Mouse (Mus musculus) urinary bladder, postnatal 4 days (tissue): ENCODE measurements around the gene Smg6.
A peak's percentile ranks its signal among the peaks of the same experiment; 100 is the strongest.

ENCODE experiments used
- DNase-seq, 2 experiments: peaks; one replicate each; pipeline ENCODE4 v3.0.0; 2021 to 2022; ENCODE audit warnings: low spot score in 2 of 2

Smg6 gene

DNA sequence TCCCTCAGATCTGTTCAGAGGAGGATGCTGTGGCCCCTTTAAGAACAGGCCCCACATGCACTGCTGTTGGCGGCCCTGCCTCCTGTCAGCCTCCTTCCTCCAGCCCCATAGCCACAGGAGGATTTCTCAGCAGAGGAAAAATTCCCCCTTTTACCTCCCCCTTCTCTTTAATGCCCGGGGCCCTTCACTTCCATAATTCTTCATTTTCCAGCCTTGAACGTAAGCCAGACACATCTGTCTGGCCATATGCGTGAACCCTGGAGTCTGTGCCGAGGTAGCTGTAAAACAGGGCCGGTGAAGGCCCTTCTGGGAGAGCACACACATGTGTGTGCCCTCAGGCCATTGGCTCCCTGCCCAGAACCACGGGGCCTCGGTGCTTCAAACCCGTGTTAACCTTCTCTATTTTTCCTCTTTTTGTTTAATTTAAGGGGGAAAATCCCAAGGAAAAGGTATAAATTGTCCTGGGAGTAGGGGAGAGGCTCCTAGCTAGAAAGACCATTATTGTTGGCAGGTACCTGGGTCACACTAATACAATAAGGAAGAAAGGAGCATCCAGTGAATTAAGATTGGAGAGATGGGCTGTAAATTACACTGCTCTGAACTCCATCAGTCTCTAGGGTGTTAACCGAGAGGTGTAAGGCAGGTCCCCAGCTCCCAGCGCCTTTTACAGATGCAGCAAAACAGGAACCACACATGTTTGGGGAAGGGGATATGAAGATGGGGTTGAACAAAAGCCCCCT lies 221.7 kb downstream of the Smg6 start:
- peak in 1 of 2 experiments; percentile 61 for DNase-seq

DNA sequence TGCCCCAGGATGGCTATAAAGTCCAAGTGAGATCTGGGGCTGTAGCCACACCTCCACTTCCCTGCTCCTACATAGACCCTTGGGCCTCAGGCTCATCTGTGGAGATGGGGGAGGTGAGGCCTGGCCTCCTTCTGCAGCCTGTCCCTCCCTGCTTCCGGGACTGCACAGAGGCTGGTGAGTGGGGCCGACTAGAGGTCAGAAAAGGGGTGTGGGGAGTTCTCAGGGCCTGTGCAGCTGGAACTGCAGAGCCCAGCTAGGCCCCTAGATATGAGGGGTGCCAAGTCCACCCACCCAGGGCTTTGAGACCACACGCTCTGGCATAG lies 222.2 kb downstream of the Smg6 start:
- DNase-seq, result peak in 1 of 2 experiments; percentile 65

DNA sequence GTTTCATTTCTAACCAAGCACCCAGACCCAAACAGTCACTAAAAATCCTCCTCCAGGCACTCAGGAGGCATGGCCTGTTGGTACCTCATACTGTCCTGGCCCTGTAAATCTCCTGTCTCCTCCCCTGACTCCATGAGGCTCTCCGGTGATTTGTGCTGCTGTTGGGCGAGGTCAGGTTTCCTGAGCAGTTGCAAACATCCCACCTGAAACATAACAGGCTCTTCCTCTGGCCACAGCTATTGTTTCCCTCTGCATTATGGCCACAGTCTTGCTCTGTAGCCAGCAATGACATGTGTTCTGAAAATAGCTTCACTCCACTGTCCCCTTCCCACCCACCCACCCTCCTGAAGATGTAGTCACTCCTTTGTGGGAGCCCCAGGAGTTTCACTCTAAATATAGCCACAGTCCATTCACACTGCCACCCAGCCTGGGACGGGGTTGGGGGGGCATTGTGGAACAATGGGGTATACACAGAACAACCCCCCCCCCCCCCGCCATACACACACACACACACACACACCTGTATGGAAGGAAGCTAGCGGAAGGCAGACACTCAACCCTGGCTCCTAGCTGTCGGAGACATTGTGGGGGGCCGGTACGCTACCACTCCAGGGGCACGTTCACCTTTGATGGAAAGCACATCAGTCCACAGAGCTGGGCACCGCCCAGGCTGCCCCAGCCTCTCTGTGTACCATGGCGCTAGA lies 222.9 kb downstream of the Smg6 start:
- DNase-seq, result peak in 1 of 2 experiments; percentile 54

DNA sequence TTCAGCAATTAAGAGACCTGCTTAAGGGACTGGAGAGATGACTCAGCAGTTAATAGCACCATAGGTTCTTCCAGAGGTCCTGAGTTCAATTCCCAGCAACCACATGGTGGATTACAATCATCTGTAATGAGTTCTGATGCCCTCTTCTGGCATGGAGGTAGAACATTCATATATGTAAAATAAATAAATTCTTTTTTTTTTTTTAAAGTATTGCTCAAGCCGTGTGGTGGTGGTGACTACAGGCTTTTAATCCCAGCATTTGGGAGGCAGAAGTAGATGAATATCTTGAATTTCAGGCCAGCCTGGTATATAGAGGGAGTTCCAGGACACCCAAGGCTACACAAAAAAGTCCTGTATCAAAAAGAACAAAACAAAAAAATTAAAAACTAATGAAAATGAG lies 224.7 kb downstream of the Smg6 start:
- no peak for DNase-seq

DNA sequence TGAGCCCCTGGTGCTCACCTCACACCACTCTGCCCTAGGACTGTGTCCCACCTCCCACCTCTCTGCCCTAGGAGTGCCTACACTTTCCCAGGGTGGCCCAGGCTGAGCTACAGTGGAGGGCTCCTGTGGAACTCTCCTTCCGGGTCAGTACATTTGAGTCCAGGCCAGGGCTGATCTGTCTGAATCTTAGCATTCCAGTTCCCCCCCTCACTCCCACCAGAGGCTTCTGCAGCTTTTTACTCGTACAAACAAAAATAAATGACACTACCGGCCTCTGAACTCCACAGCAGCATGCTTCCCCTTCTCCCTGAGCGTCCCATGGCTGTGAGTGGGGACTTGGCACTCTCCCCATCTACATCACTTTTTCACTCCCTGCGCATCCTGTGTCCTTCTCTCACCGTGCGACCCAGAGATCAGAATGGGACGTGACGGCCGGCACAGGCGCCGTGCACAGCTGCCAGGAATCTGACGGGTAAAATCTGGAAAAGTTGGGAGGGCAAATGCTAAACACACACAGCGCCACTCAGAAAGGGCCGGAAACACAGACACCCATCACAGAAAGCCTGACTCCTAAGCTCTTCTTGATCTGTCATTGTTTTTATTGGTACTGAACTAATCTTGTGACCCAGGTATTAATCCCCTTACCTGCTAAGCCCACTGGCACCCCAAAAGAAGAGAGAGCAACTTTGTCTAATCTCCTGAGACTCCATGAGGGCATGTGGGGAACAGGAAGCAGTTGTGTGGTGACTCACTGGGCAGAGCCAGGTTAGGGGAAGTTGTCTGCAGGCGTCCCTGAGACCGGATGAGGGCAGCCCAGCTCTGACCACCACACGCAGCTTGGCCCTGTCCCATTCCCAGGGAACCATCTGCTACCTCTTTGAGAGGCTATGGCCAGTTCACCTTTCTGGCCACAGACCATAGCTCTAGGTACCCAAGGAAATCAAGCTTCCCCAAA lies 227.3 kb downstream of the Smg6 start:
- peak in 1 of 2 experiments; percentile 40 for DNase-seq

DNA sequence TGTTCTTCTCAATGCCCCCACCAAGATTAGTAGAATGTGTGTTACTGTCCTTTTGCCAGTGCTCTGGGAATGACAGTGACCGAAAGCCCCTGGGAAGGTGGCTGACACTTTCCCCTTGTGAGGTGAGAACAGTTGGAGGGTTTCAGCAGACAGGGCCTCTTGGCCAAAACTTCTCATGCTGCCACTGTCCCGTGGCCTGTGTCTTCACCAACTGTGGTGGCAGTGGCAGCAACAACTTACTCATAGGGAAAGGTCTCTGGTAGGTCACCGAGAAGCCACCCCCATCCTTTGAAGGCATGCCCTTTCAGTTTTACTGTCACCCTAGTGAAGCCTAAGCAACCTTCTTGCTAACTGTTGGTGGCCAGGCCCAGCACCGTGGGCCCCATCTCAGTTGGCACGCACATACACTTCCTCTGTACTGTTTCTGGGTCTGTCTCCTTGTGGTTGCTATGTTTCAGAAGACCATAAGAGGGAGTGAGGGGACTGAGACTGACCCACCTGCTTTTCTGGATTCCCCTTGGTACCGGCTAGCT lies 228.5 kb downstream of the Smg6 start:
- peak in 1 of 2 experiments; percentile 19 for DNase-seq

DNA sequence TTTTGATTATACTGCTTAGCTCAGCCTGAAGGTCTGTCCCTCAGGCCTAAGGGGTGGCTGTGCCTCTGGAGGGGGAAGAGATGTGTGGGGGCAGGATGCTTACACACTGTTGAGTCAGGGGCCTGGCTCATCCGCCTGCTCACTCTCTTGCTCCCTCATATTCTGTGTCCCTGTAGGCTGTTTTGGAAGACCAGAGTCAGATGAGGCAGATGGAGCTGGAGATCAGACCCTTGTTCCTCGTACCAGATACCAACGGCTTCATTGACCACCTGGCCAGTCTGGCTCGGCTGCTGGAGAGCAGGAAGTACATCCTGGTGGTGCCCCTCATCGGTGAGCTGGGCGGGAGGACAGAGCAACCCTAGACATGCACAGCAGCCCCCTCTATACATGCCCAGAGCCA lies 230.4 kb downstream of the Smg6 start:
- peak in 1 of 2 experiments; percentile 18 for DNase-seq

DNA sequence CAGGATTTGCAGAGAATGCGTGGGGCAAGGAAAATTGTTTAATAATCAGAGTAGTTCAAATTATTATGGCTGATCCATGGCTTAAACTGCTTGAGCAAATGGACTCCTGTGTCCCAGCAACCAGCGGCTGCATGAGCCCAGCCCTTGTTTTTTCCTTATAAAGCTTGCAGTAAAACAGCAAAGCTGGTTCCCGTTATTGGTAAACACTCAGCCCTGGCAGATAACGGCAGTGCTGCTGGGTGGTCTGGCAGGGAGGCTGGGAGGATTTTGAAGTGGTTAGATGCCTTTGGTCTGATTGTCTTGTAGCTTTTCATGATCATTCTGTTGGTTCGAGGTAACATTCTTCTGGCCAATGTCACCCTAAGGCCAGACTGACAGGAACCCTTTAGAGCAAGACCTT lies 230.8 kb downstream of the Smg6 start:
- DNase-seq, result peak in 1 of 2 experiments; percentile 28

DNA sequence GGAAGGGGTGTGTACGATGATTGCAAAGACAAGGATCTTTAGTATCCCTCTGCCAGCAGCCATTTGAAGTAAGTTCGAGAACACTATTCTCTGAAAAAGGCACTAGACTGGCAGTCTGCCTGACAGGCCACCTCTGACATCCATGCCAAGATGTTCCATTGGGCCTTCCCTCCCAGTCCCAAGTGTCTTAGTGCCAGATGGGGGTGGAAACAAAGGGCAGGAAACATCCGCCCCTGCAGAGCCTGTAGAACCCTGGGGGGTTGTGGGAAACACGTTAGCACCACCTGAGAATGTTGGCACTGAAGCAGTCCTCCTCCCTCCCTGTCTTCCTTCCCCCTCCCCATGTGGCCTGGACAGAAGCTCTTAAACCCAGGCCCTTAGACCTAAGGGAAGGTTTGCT lies 231.4 kb downstream of the Smg6 start:
- peak in 1 of 2 experiments; percentile 18 for DNase-seq

DNA sequence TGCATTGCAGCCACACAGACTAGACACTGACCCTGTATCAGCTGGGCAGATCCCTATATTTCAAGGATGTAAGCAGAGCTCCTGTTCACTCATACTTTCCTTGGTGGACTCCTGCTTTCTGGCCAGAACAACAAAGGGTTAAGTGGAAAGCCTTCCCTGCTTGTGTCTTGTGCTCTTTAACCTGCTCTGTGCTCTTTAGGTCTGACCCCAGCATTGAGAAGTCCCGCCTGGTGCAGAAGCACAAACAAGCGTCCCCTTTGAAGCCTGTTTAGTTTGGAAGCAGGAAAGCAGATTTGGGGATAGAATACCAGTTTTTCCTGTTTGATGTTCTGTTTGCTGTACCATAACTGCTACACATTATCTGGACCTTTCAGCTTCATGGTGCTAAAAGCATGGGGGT lies 232.3 kb downstream of the Smg6 start:
- DNase-seq, result no peak

DNA sequence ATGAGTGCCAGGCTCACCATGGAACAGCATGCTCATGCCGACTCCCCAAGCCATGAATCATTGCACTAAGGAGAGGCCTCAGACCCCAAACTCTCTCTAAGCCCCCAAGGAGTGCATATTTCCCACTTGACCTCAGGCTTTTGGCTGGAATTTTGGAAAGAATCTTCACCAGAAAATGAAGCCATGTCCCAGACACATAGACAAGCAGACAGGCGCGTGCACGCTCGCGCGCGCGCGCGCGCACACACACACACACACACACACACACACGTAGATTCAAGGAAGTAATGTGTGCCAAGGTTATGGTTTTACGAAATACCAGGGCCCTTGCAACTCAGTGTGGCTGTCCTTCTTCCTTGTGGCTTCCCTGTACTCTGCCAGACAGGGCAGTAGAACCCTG lies 232.8 kb downstream of the Smg6 start:
- no peak for DNase-seq

DNA sequence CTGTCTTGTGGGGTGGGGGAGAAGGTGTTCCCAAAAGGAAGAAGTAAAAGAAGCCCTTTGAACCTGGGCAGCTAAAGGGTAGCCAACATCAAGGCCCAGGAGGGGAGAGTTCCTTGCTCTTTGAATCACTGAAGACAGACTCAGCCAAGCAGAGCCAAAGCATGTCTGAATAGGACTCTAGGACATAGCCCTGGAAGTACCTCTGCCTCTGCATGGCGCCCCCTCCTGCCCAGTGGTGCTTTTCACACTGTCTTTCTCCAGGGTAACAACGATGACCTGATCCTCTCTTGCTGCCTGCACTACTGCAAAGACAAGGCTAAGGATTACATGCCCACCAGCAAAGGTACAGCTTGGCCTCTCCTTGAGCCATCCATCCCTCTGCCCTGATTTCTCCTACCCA lies 233.9 kb downstream of the Smg6 start:
- no peak for DNase-seq

DNA sequence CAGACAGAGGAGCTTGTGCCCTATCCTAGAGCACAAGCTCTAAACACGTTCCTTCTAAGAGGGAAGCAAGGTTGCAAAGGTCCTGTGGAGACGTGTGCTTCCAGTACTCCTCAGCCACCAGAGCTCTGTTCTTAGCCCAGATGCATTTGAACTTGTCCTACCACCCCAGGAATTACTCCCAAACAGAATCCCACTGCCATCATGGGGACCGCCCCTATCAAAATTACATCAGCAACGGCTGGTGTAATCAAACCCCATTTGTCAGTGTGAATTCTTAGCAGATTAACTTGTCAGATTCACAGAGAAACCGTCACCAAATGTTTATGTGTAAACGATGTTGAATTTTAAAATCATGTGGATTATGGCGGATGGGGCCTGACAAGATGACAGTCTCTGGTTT lies 235.3 kb downstream of the Smg6 start:
- no peak for DNase-seq

DNA sequence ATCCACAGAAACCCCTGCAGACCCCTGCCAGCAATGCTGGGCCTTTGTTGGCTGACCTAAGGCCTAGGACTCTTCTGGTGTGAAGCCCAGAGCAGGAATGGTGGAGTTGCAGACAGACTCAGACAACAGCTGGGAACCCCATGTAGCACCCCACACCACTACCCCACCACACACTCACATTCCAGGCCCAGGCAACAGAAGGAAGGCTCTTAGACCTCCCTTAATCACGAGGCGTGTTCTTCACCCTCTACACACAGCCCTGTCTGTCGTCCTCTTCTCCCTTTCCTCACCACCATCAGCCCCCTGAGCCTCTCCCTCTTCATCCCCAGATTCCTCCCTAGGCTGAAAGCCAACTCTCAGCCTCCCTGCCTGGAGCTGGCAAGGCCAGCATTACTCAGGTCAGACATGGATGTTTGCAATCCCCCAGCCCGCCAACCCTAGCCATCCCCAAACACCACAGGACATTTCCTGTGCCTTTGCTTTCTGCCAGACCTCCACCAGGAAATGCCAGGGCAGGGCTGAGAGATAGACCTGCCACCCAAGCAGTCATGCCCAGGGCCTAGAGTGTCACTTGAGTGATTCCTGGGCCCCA lies 235.9 kb downstream of the Smg6 start:
- DNase-seq, result no peak

DNA sequence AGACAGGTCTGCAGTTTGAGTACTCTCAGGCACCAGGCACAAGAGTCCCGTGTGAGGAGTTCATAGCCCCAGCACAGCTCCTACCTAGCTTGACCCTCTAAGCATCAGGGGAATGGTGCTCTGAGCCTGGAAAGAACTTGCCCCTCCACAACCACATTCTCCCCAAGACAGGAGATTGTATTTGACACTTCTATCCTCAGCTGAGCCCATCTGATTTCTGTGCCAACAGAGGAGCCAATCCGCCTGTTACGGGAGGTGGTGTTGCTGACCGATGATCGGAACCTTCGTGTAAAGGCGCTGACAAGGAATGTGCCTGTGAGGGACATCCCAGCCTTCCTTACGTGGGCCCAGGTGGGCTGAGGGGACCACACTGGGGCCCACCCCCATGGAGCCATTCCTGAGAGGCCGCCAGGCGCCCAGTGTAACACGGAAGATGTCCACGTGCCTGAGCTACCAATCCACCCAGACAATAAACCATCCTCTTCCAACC lies 237.0 kb downstream of the Smg6 start:
- DNase-seq, result no peak

DNA sequence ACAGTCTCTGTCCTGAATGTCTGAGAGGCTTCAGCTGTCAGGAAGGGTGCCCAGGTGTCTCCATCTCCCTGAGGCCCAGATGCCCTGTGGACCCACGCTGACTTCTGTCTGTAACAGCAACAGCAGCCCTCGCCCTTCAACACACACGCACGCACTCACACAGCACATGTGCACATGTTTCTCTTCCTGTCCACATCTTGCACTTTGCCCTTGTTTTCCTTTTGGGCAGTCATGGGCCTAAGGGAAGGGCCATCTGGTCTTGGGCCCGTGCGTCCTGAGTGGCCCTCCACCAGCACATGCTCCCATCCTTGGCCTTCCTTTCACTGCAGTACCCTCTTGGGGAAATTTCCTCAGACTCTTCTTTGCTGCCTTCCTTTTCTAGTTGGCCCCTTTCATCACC lies 237.8 kb downstream of the Smg6 start:
- no peak for DNase-seq

DNA sequence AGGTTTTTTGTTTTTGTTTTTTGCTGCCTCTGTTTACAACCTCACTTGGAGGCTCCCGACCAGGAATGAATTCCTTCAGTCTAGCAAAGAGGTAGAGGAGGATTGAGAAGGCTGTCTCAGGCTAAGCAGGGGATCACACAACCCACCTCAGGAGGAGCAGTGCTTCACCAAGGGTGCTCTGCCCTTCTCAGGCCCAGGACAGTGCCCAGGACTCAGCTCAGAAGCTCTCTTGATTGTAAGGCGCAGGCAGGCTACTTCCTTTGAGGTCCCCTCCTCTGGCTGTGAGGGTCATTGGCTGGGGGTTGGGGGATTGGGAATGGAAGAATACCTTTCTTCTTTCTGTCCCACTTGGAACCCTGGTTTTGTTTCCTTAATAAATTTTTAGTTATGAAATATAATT lies 238.4 kb downstream of the Smg6 start:
- no peak for DNase-seq

DNA sequence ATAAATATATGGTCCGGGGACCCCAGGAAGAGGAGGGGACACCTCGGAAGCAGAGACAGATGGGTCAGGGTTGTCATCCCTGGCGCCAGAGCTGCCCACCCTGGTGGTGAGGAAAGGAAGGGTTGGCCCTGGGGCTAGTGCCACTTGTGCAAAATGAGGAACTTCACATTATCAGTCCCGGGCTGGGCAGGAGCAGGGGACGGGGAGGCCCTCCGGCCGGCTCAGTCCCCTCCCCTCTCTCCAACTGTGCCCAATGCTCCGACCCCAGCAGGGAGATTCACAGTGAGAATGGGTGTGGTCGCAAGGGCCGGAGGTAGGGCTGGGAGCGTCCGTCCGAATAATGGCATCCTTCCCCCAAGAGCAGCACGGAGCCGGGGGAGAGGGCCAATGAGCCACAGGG lies 239.1 kb downstream of the Smg6 start:
- DNase-seq, result no peak

DNA sequence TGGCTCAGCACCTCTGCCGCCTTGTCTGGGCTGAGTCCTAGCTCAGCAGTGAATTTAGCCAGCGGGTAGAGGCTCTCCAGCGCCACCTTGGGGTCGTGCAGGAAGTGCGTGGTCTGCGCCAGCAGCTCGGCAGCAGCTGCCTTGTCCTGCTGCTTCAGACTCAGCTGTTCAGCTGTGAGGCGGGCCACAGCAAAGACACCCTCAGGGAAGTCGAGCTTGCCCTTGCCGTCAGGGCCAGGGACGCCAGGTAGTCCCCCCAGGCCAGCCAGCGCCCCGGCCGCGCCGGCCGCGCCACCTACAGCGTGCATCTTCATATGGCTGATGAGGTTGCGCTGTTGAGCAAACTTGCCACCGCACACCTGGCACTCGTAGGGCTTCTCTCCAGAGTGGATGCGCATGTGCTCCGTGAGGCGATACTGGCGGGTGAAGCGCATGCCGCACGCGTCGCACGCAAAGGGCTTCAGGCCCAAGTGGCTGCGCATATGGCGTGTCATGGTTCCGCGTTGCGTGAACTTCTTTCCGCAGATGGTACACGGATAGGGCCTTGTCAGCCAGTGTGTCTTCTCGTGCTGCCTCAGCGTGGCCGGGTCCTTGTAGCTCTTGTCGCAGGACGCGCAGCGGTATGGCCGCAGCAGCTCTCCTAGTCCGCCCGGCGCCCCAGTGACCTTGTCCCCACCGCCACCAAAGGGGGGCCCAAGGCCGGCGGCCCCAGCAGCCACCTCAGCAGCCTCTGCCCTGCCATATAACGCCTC lies 240.0 kb downstream of the Smg6 start:
- DNase-seq, result peak; percentile 76 to 85

DNA sequence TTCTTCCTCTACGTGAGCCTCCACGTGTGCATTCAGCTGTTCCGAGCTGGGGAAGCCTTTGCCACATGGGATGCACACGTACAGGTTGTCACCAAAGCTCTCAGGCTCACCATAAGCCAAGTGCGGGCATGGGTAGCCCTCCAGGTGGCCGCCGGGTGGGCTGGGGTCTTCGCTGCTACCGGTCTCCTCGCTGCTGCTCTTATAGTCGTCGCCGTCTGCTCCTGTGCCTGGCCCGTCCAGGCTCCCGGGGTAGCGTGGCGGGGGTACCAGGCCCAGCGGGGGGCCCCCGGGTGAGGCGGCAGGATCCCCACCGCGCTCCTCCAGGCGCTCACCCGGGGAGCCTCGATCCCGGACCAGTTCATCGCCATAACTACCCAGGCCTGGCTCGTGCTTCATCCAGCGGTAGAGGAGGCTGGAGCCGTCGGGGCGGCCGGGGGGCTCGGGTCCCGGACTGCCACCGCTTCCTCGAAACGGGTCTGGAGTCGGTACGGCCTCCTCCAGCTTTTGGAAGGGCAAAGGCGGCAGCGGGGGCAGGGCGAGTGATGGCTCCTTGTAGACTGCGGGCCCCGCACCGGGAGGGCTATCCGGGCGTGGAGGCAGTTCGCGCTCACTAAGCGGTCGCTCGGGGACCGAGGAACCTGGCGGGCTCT lies 240.7 kb downstream of the Smg6 start:
- no peak for DNase-seq
